Mouse (Mus musculus) left cerebral cortex, adult 11 months (tissue): ENCODE measurements at regions not wholly inside any gene's neighbourhood (a gene's known extent, or its start where the extent isn't known, plus 50 kb on each side); places are given as distances from the start of the nearest gene placed in this dataset.

Experiments used
- DNase-seq: peaks from one replicate; pipeline ENCODE4 v3.0.0; 2022; ENCODE audit warnings: low spot score

DNA sequence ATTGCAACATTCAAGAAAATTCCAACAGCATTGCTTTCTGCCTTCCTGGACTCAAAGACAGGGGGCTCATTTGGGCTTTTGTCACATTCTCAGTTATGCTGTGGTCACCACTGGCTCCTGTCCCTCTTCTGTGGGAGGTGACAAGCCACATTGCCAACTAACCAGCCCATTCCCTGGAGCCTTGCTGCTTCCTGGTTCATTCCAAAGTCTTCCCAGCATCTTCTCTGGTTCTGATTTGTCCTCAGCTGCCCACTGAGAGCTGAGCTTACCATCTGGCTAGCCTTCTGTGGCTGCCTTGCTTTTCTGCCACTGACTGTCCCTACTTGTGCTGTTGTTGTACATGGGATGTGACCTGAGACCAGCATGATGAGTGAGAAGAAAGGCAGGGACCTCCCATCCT, 111.0 kb downstream of the Cxcl12 start:
- DNase-seq = no peak

DNA sequence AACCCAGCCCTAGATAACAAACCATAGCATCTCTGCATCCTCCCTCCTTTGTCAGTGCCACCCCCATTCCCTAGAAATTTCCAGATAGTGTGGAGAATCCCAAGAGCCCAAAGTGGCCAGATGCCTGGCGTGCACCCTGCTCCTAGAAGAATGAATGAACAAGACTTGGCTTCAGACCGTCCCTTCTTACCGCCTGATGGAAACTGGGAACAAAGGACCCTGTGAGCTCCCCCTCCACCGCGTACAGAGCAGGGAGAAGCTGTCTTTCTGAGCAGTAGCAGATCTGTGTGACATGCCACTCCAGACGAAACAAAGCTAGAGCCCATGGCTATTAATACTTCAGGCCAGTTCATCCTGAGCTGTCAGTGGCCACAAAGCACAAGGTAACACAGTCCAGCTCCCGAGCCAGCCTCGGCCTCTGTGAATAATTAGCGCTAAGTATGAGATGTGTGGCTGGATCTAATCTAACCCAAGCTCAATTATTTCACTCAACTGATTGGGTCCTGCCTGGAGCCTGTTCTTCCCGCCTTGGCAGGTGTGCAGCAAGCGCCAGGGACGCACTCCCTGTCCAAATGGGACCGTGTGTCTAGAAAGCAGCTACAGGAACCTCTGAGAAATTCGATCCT, 111.6 kb downstream of the Cxcl12 start:
- DNase-seq = no peak

DNA sequence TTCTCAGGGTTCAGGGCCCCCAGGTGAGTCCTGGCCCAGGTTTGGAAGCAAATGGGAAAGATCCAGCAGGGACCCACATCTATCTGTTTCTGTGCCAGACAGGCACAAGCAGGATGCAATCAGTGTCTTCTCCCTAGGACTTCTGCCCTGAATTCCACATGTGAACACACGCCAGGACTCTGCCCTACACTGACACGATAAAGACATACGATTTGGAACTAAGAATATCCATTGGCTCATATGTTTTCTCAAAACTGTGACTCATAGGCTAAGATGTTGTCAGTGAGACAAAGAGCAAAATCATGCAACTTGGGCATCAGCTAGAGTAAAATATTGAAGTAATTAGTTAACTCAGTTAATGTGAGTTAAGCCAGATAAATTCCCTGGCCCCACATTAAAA, 112.6 kb downstream of the Cxcl12 start:
- no peak for DNase-seq

DNA sequence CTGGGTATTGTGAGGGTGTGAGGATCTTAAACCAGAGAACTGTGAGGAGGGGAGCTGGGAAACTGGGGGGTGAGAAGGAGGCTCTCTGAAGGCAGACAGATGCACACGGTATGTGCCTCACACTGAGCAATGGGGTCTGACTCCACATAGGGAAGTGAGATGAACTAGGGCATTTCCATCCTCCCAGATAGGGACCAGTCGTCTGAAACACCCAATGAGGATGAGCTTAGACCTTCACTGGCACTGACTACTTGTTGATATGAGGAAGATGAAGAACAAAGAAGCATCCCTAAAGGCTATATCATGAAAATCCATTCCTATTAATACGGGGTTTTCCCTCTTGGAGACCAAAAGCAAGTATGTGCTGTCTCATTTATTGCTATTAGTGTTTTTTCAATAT, 115.3 kb downstream of the Cxcl12 start:
- DNase-seq = no peak

DNA sequence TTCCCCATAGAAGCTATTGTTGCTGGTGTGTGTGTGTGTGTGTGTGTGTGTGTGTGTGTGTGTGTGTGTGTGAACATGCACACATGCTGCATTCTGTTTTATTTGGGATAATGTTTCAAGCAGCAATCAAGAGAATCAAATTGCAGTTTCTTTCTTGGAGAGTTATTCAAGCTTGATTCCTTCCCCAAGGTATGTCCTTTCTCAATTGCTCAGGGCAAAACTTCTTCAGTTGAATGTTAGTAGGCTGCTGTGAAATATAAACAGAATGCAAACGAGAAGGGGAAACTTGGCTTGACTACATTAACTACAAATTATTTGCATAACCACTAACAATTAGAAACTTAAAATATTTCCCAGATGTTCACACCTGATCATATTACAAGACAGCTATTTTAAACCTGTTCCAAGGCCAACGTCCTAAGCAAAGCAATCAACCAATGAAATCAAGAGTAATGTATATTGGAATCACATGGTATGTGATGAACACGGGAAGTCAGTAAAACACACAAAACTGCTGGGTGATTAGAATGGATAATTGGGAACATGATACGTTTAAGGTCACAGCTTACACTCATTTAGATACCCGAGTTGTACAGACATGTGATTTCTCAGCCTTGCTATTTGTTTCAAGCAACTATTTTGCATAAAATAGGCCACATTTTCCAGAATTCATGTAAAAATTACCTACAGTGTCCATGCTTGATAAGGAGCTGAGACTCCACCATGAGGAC, 116.2 kb downstream of the Cxcl12 start:
- no peak for DNase-seq

DNA sequence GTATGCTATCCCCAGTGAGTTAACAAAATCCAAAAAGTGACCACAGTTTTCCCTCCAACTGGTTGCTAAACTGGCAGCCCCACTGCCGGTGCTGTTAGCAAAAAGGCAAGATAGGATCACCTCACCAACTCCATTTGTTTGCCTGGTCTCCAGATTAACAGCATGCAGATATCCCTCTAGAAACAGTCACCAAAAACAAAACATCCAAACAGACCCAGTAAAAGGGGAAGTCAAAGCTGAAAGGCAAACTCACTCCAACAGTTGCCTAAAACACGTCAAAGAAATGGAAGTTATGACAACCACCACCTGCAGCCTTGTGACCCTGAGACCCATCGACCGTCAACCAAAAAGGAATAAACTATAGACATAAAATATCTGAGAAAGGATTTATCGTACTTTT, 119.1 kb downstream of the Cxcl12 start:
- no peak for DNase-seq

DNA sequence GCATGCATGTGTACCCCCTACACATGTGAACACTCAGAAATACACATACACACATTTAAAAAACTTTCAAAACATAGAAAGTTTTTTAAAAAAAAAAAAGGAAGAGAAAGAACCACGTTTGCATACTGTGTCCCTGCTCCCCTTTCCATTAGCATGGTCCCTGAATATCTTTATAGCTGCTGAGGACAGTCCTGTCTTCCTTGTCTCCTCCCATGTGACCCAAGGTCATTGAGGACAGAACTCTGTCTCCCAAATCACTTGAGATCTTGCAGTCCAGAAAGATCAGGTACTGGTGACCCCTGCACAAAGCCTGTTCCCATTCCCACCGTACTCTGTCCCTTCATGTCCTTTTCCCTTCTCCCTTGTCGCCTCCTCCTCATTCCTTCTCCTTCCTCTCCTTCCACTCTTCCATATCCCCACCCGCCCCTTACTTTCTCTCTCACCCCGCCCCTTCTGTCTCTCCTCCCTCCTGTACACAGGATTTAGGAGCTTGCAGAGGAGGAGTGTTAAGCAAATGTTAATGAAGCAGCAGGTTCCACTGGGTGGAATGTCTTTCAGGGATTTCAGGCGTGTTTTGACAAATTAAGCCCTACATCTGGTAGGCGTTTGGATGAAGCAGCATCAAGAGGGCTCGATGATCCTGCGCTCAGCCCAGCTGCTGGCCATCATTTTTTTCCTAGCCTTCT, 125.6 kb downstream of the Cxcl12 start:
- DNase-seq = no peak

DNA sequence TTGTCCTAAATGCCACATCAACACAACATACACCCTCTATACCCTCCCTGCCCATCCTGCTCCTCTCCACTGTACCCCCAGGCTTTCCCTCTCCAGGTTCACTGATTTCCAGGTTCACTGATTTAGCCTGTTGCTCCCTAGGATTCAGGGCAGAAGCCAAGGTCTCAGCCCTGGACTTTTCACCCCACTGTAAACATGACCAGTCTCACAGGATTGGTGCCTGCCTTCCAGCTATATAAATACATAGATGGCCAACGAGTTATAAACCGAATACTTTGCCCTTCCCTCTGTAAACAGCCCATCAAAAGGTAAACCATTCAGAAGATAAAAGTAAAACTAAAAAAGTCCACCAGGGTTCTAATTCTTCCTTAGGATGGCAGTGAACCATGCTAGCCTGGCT, 129.6 kb downstream of the Cxcl12 start:
- no peak for DNase-seq

DNA sequence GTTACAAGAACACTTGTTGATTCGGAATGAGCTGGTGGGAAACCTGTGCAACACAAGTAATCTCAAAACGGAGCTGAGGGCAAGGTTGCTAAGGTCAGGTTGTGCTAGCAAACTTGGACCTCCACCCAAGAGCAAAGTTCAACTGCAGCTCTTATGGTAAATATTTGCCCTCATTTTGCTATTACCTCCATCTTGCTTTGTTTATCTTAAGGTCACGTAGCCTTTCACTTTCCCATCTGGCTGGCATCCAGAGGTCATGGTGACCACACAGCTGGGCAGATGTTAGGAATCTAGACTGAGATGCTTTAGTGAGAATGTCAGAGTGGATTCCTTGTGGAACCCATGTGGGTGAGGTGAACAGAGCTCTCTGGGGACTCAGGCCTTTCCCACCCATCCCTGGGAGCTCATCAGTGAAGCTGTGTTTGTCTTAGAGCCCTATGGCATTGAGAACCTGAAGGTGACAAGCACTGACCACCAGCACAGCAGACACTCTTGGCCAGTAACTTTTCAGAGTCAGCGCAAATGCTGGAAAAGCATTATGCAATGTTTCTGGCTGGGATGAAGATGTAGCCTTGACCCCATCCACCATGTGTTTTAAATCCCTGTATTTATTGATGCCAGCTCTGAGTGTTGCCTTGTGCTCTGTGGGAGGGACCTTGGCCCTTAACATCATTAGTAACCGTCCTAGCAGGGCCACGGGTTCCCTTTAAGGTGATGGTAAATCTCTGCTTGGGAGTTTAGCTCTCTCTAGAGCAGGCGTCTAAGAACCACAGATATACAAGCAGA, 131.4 kb downstream of the Cxcl12 start:
- no peak for DNase-seq

DNA sequence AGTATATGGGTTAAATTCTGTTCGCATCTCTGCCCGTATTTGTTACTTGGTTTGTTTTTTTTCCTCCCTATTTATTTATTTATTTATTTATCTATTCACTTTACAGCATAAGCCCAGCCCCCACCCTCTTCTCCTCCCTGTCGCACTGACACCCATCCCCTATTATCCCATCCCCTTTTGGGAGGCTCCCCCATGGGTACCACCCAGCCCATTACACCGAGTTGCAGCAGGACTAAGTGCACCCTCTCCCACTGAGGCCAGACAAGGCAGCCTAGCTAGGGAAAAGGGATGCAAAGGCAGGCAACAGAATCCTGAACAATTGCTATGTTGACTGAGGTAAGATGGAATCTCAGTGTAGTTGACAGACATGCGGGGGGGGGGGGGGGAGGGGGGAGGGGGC, 135.0 kb downstream of the Cxcl12 start:
- no peak for DNase-seq

DNA sequence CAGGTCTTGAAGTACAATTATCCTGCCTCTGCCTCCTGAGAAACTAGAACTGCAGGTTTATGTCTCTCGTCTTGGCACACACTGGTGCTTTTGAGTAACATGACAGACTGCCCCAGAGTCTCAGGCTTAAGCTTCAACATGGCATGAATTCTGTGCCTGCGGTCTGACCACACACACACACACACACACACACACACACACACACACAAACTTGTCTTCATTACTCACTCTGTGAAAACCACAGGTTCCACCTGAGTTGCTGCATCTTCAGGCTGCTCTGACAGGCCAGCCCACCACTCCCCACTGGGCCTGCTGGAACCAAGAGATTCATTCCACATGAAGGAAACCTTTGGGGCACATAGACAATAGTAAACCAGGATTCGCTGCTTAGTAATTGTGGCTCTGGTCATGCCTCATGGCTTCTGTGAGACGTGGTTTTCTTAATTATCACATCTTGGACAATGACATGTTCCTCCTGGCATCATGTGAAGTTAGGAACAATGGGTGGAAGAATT, 137.5 kb downstream of the Cxcl12 start:
- no peak for DNase-seq

DNA sequence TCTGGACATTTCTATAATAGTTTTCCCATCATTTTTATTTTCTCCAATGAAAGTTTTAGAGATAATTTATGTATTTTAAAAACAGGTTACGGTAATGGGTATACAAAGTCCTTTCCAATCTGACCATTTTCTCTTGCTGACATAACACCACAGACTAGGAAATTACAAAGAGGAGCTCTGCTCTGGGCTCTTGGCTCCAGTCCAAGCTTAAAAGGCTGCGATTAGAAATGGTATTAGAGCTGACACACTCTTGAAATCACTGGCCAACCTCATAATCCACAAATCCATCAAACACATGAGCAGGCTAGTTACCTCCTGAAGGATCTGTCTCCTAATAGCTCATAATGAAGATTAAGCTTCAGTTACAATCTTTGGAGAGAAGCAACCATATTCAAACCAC, 140.3 kb downstream of the Cxcl12 start:
- no peak for DNase-seq

DNA sequence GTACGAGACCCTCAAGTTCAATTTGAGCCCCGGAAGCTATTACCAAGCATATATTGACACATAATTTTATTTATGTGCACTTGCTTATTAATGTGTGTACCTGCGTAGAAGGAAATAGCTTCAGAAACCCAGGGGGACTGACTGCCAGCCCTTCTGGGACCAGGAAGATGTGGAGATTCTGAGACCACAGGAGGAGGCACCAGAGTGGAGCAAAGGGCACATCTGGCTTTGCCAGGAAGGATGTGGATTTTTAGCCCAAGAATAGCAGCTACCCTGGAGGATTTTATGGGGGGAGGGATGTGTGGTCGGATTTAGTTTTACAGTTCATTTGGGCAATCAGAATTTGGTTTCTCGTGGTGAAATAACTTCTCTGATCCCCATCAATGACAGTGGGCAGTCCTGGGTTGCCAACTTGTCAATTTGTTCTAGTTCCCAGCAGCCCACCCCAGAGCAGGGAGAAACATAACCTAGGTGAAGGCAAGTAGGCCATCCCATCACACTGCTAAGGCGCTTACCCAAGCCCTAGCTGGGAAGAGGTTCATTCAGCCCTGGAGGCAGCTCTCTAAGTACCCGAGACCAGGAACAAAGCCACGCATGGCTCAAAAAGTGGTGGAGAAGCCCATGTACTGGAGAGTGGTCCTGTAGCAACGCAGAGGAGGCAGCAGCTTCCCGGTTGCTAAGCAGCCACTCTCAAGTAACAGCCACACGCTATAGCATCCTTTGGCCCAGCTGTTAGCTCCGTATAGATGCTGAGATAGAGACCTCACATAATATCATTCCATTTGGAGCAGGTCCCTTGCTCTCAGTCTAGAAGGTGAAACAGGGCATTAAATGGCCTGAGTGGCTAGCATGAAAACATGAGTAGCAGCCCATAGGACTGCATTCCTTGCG, 144.8 kb downstream of the Cxcl12 start:
- no peak for DNase-seq

DNA sequence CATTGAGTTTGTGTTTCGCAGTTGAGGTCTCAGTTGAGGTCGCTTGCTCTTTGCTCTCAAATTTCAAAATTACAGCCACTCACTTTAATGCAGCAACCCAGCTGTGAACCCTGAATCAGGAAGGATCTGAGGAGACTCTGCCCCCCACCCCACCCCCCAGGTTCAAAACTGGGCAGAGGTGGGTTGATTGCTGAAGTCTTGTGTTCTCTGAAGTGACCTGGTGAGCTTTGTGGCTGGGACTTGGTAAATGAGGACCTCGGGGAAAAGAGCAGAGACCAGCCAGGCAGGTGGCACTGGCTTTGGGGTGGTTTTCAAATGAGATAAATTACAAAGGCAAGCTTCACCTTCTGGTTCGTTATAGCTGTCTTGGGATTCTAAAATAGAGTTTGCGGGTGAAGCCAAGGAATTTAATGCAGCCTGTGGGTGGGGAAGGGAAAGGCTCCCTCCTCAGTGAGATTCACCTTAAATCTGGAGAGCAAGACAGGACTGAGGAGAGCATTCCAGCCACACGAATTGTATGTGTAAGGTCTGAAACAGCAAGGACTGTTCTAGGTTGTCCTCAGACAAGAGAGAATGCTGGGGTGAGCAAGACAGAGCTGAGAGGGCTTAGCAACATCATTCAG, 145.7 kb downstream of the Cxcl12 start:
- DNase-seq = no peak

DNA sequence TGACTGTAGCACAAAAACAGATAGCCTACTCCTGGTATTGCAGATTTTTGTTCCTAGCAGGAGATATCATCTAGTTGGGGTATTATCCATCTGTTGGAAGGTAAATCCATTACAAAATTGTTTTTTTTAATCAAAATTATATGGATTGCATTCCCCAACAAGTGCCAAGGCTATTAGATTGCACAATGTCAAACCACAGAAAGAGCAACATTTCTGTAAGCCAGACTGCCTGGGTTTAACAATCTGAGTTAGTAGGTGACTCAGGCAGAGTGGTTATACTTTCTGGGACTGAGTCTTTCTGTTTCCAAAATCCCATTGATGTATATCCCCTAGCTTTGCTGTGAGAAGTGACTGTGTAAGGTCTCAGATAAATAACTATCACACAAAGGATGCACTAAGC, 155.0 kb downstream of the Cxcl12 start:
- no peak for DNase-seq

DNA sequence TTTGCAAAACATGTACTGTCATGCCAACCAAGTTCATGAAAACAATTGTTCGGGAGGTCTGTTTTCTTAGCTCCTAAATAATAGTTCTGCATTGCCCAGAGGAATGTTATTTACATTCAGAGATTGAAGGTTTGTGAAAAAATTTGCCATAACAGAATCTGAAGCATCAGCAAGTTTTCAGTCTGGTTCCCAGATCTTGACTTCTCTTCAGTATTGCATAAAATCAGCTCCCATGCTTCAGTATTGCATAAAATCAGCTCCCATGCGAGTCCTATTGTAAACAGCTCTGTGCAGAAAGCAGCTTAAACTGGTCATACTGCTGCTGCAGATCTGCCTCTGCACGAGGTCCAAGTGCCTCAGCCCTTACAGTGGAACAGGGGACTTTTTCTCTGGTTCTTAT, 155.5 kb downstream of the Cxcl12 start:
- no peak for DNase-seq

DNA sequence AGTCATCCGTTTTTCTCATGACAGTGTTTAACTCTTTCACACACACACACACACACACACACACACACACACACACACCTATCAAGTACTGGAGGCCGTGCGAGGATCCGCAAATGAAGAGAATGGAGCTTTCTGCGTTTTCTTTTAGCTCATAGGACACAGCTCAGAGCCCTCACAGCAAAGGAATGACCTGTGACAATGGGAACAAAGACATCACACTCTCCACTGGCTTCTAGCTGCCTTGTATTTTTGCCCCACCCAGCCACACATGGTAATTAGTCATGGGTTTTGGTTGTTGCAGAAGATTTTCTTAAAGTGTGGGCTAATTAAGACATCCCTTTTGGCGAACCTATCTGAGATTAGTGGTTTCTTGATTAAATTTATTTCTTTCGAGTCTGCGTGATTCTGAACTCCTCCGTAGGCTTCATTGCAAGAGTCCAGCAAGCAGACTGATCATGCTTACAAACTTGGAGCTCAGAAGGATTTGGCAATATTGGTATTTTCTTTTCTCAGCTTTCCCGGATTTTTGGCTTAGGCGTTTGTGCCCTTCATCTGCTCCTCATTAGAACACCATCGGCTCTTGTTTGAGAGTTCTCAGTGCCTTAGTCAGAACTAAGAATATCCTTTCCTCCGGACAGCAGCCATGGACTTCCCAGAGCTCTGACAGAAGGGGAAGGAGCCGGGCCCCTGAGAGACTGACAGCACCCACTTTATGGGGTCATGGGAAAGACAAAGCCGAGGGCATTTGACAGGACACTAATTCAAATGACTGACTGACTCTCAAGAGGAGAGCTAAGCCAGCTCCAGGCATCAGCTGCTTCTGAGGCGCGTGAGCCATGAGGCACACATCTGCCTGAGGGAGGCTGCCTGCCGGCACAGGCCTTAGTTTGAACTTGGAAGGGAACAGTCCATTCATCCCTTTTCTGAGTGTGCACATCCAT, 158.8 kb downstream of the Cxcl12 start:
- no peak for DNase-seq

DNA sequence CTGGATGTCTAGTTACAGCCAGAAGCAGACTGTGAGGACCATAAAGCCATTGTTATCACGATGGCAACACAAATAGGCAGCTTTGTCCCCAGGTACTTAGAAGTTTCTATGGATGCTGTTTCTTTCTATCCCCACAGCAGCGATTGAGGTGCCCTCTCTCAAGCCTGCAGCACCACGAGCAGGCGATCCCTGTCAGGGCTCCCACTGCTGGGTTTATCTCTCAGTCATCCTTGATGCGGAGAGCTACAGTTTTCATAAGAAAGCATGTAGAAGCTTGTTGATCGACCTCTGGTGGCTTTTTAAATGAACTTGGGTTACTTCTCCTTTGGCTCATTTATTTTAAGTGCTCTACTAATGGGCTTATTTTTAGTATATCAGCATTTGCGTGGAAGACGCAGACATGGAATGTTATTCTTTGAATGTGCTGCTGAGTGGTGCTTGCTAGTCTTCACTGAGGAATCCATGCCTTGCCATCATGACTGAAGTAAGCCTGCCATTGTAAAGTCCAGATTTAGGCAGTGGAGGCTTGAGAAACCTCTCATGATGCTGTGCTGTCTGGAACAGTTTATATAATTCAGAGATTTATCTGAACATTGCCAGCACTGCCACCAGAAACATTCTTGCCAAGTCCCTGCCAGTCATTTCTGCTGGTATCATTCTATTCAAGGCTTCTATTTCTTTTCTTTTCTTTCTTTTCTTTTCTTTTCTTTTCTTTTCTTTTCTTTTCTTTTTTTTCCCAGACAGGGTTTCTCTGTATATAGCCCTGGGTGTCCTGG, 161.0 kb downstream of the Cxcl12 start:
- DNase-seq = no peak

DNA sequence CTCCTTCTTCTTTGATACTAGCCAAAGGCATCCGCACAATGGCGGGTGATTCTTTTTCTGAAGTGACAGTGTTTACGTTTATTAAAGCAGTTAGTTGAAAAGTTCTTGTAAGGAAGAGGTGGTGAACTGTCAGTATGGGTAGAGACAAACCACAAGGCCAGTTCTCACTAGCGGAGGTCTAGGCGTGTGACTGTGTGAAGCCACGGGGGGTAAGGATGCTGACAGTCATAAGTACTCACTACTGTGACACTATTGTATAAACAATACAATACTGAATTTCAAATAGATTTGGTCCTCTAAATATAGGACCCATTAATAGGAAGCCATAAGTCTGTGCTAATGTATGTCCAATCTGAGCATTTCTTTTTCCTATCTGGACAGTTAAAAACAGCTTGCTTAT, 161.9 kb downstream of the Cxcl12 start:
- no peak for DNase-seq
